Mouse (Mus musculus) kidney, postnatal 0 days (tissue): Measurements from ENCODE around the gene Rusc1. TPM values are rescaled to one million over a fixed set of nuclear protein-coding genes. Genes with fewer than 3 reads are reported as not detected.

Source experiments
- ATAC-seq: fragments of 200-750 bp; cut with Nextera tagmentation; replicated peaks from 2 replicates; pipeline ENCODE4 v1.8.0; 2017; ENCODE audit warnings: low read depth, moderate number of reproducible peaks, moderate TSS enrichment, moderate library complexity; ENCODE audit not compliant: low FRiP score
- DNase-seq: peaks from one replicate; pipeline ENCODE4 v3.0.0-alpha.2; 2016; ENCODE audit warnings: low spot score
- H3K27ac ChIP-seq: fragments of 300-500 bp; sonication (generic); 2 replicates; pipeline ENCODE4 v1.5.1; 2014; ENCODE audit warnings: mild to moderate bottlenecking
- H3K27me3 ChIP-seq: fragments of 300-500 bp; sonication (generic); 2 replicates; pipeline ENCODE4 v1.6.1; 2014; ENCODE audit warnings: low read length, mixed read lengths; ENCODE audit not compliant: insufficient read depth
- H3K36me3 ChIP-seq: fragments of 300-500 bp; sonication (generic); 2 replicates; pipeline ENCODE4 v1.6.1; 2014; ENCODE audit warnings: low read length, mixed read lengths; ENCODE audit not compliant: insufficient read depth
- H3K4me1 ChIP-seq: fragments of 300-500 bp; sonication (generic); replicated peaks from 2 replicates; pipeline ENCODE4 v1.6.1; 2014; ENCODE audit warnings: antibody characterized with exemption, low read length, mixed read lengths; ENCODE audit not compliant: insufficient read depth
- H3K4me2 ChIP-seq: fragments of 300-500 bp; sonication (generic); 2 replicates; pipeline ENCODE4 v1.6.1; 2014; ENCODE audit warnings: mild to moderate bottlenecking, low read length, moderate library complexity, mixed read lengths
- H3K4me3 ChIP-seq: fragments of 300-500 bp; sonication (generic); replicated peaks from 2 replicates; pipeline ENCODE4 v1.5.1; 2014; ENCODE audit warnings: low read depth, low read length
- H3K9ac ChIP-seq: fragments of 300-500 bp; sonication (generic); 2 replicates; pipeline ENCODE4 v1.6.1; 2014; ENCODE audit warnings: low read depth, low read length
- H3K9me3 ChIP-seq: fragments of 300-500 bp; sonication (generic); replicated peaks from 2 replicates; pipeline ENCODE4 v1.6.1; 2016; ENCODE audit warnings: low read length, inconsistent platforms, mixed read lengths
- CTCF ChIP-seq: IDR thresholded peaks from 2 replicates; pipeline ENCODE4 v1.5.1; 2016; ENCODE audit warnings: antibody characterized with exemption, low read depth, mild to moderate bottlenecking, moderate library complexity
- WGBS: fragments of 180-500 bp; shearing (Covaris S2); extraction: QIAGEN DNeasy Blood & Tissue Kit; methylation state at CpG from one replicate; pipeline ENCODE4 v1.1.7; 2014; 5-methylcytosine and 5-hydroxymethylcytosine counted together
- polyA plus RNA-seq: library from polyadenylated mRNA; unstranded; fragments of >200 nt; fragmentation: Nextera tagmentation; extraction: Ambion mirVana; gene quantifications from 2 replicates; pipeline ENCODE4 v1.2.1, GENCODE M21; 2015

The Rusc1 gene
- polyA plus RNA-seq, 1 experiment from 2014 or later = 19.8 TPM

- ATAC-seq (no peak), DNase-seq (no peak)
- Histone ChIP-seq H3K9me3 (no peaks in the 10 kb centered on the region), H3K4me1 (no peaks in the 10 kb centered on the region), H3K36me3 (peaks cover 55% of the 10 kb centered on the region), H3K4me2 (no peak overlapping the region), H3K4me3 (no peak overlapping the region), H3K27ac (no peak overlapping the region), H3K9ac (no peak overlapping the region), H3K27me3 (no peaks in the 10 kb centered on the region)
- TF ChIP-seq CTCF = no peak
- WGBS = 95% methylated on average over 4 of the region's 4 CpGs
Measured at GRCm38 (mm10) chr3:89043359-89043758, 49.8 kb downstream of the Rusc1 start.

Other genes with a start within 250 kb of the Rusc1 start
- 53.1 and 58.0 TPM in 2 replicates for gene Msto1, start 179.3 kb downstream of the Rusc1 start, polyA plus RNA-seq
- gene Ash1l, start 142.7 kb downstream of the Rusc1 start, polyA plus RNA-seq = 13.0 and 14.2 TPM in 2 replicates
- 150 and 151 TPM in 2 replicates for gene Dap3, start 142.1 kb downstream of the Rusc1 start, polyA plus RNA-seq
- not detected in 2 replicates for gene Gm43738, start 7.8 kb upstream of the Rusc1 start, polyA plus RNA-seq
- 138 and 150 TPM in 2 replicates for gene Fdps, start 8.6 kb upstream of the Rusc1 start, polyA plus RNA-seq
- 3.7 and 6.8 TPM in 2 replicates for gene Pklr, start 42.8 kb upstream of the Rusc1 start, polyA plus RNA-seq
- 0.71 and 0.91 TPM in 2 replicates for gene Hcn3, start 66.9 kb upstream of the Rusc1 start, polyA plus RNA-seq
- 16.9 and 18.8 TPM in 2 replicates for gene Clk2, start 71.5 kb upstream of the Rusc1 start, polyA plus RNA-seq
- gene Scamp3, start 84.2 kb upstream of the Rusc1 start, polyA plus RNA-seq = 107 and 115 TPM in 2 replicates
- gene Fam189b, start 89.8 kb upstream of the Rusc1 start, polyA plus RNA-seq = 23.5 and 24.1 TPM in 2 replicates
- gene Gba, start 109.6 kb upstream of the Rusc1 start, polyA plus RNA-seq = 53.6 and 56.0 TPM in 2 replicates
- 10.4 and 12.1 TPM in 2 replicates for gene Thbs3, start 121.9 kb upstream of the Rusc1 start, polyA plus RNA-seq
- gene Mtx1, start 133.8 kb upstream of the Rusc1 start, polyA plus RNA-seq = 200 and 218 TPM in 2 replicates
- 42.8 and 49.5 TPM in 2 replicates for gene Muc1, start 135.7 kb upstream of the Rusc1 start, polyA plus RNA-seq
- 328 and 371 TPM in 2 replicates for gene Krtcap2, start 152.7 kb upstream of the Rusc1 start, polyA plus RNA-seq
- 2.7 and 3.7 TPM in 2 replicates for gene Trim46, start 153.0 kb upstream of the Rusc1 start, polyA plus RNA-seq
- 148 and 182 TPM in 2 replicates for gene Dpm3, start 166.0 kb upstream of the Rusc1 start, polyA plus RNA-seq
- 75.8 and 82.2 TPM in 2 replicates for gene Slc50a1, start 177.3 kb upstream of the Rusc1 start, polyA plus RNA-seq
- 79.5 and 83.5 TPM in 2 replicates for gene Efna1, start 187.8 kb upstream of the Rusc1 start, polyA plus RNA-seq
- 4.2 and 6.1 TPM in 2 replicates for gene Efna3, start 229.7 kb upstream of the Rusc1 start, polyA plus RNA-seq
- gene Efna4, start 244.7 kb upstream of the Rusc1 start, polyA plus RNA-seq = 24.4 and 25.4 TPM in 2 replicates